Mouse (Mus musculus) heart, postnatal 0 days (tissue): ENCODE results near the gene Anks1.

Source experiments
- CTCF ChIP-seq: IDR thresholded peaks from 2 replicates; pipeline ENCODE4 v1.5.1; 2016; ENCODE audit warnings: antibody characterized with exemption, control low read depth, low read depth
- EP300 ChIP-seq: IDR thresholded peaks from 2 replicates; pipeline ENCODE4 v1.6.1; 2016; ENCODE audit warnings: antibody characterized with exemption, low read depth

GRCm38 (mm10) chr17:28021911-28022310 is 112.8 kb downstream of the Anks1 start:
- TF ChIP-seq CTCF, result no peak
- TF ChIP-seq EP300, result no peak
